Mouse (Mus musculus) small intestine, adult 2 months (tissue): ENCODE results near the gene Pou2f1. TPM values are rescaled to one million over a fixed set of nuclear protein-coding genes. Genes with fewer than 3 reads are reported as not detected.

Experiments used
- H3K27ac ChIP-seq: fragments of 200-500 bp; 2 replicates; pipeline ENCODE4 v1.5.1; 2012; ENCODE audit warnings: low read depth, low read length, control low read depth, inconsistent platforms; ENCODE audit not compliant: insufficient read depth
- H3K27me3 ChIP-seq: fragments of 200-500 bp; 2 replicates; pipeline ENCODE4 v1.6.1; 2012; ENCODE audit warnings: mild to moderate bottlenecking, moderate library complexity, low read length, inconsistent platforms; ENCODE audit not compliant: control insufficient read depth, insufficient read depth
- H3K36me3 ChIP-seq: fragments of 200-500 bp; 2 replicates; pipeline ENCODE4 v1.6.1; 2012; ENCODE audit warnings: mild to moderate bottlenecking, low read length, control low read depth, inconsistent platforms; ENCODE audit not compliant: control insufficient read depth, insufficient read depth
- H3K4me1 ChIP-seq: fragments of 200-500 bp; 2 replicates; pipeline ENCODE4 v1.6.1; 2012; ENCODE audit warnings: low read length, inconsistent platforms, mixed read lengths; ENCODE audit not compliant: control insufficient read depth, insufficient read depth, insufficient read length
- H3K4me3 ChIP-seq: fragments of 200-500 bp; 2 replicates; pipeline ENCODE4 v1.5.1; 2012; ENCODE audit warnings: low read depth, mild to moderate bottlenecking, control low read depth, inconsistent platforms, low read length, moderate library complexity
- CTCF ChIP-seq: fragments of 200-500 bp; IDR thresholded peaks from 2 replicates; pipeline ENCODE4 v1.5.1; 2012; ENCODE audit warnings: low read depth, mild to moderate bottlenecking, control low read depth, inconsistent platforms, low read length, moderate library complexity, mixed read lengths; ENCODE audit not compliant: insufficient replicate concordance, insufficient read length; ENCODE audit errors: extremely low read depth
- POLR2A ChIP-seq: fragments of 200-500 bp; IDR thresholded peaks from 2 replicates; pipeline ENCODE4 v1.6.1; 2012; ENCODE audit warnings: low read depth, mild to moderate bottlenecking, control low read depth, inconsistent platforms, low read length, moderate library complexity
- WGBS: fragments of 180-500 bp; shearing (Covaris S2); methylation state at CpG from one replicate; pipeline ENCODE4 v1.1.7; 2018; 5-methylcytosine and 5-hydroxymethylcytosine counted together
- polyA plus RNA-seq: library from polyadenylated mRNA; depleted of rRNA; stranded (reverse); fragments of >200 nt; gene quantifications from 2 replicates; pipeline ENCODE4 v1.2.3, GENCODE M21; 2012

The Pou2f1 gene
- polyA plus RNA-seq, 1 experiment, result 17.6 TPM

GRCm38 (mm10) chr1:165842170-165842569, 160.3 kb downstream of the Pou2f1 start:
- peaks cover 11% of the 10 kb centered on the region for H3K4me1 ChIP-seq
- H3K4me3 ChIP-seq, result no peak overlapping the region
- H3K36me3 ChIP-seq, result no peaks in the 10 kb centered on the region
- TF ChIP-seq CTCF, result no peak
- no peak for TF ChIP-seq POLR2A
- no peaks in the 10 kb centered on the region for H3K27me3 ChIP-seq
- 73% methylated on average over 7 of the region's 7 CpGs for whole genome bisulfite sequencing
- no peak overlapping the region for H3K27ac ChIP-seq

GRCm38 (mm10) chr1:165840548-165841230, 161.8 kb downstream of the Pou2f1 start:
- Histone ChIP-seq H3K4me1 (peaks cover 11% of the 10 kb centered on the region), H3K36me3 (no peaks in the 10 kb centered on the region), H3K27me3 (no peaks in the 10 kb centered on the region), H3K4me3 (peak overlapping the region; percentile 43), H3K27ac (no peak overlapping the region)
- TF ChIP-seq POLR2A (no peak), CTCF (no peak)
- 17% methylated on average over 31 of the region's 31 CpGs for WGBS

- H3K4me3 ChIP-seq, result no peak overlapping the region
- no peaks in the 10 kb centered on the region for H3K27me3 ChIP-seq
- WGBS, result 87% methylated on average over 4 of the region's 4 CpGs
- peaks cover 11% of the 10 kb centered on the region for H3K4me1 ChIP-seq
- TF ChIP-seq POLR2A (no peak), CTCF (no peak)
- H3K27ac ChIP-seq, result no peak overlapping the region
- H3K36me3 ChIP-seq, result no peaks in the 10 kb centered on the region
These were observed 163.3 kb downstream of the Pou2f1 start for GRCm38 (mm10) chr1:165839201-165839600.

GRCm38 (mm10) chr1:165837546-165837945, 164.9 kb downstream of the Pou2f1 start:
- Histone ChIP-seq H3K27ac (no peak overlapping the region; the same call in 1 of the 2 replicates), H3K36me3 (no peaks in the 10 kb centered on the region), H3K27me3 (no peaks in the 10 kb centered on the region), H3K4me1 (peaks cover 7% of the 10 kb centered on the region), H3K4me3 (no peak overlapping the region)
- 66% methylated on average over 8 of the region's 8 CpGs for WGBS
- no peak for TF ChIP-seq CTCF
- no peak for TF ChIP-seq POLR2A

- Histone ChIP-seq H3K27ac (no peak overlapping the region), H3K36me3 (no peaks in the 10 kb centered on the region), H3K4me1 (peaks cover 3% of the 10 kb centered on the region), H3K27me3 (no peaks in the 10 kb centered on the region), H3K4me3 (no peak overlapping the region)
- 18% methylated on average over 6 of the region's 6 CpGs for WGBS
- TF ChIP-seq CTCF (no peak), POLR2A (no peak)
These were observed 166.0 kb downstream of the Pou2f1 start for GRCm38 (mm10) chr1:165836461-165836860.

- Histone ChIP-seq H3K27ac (no peak overlapping the region), H3K4me3 (no peak overlapping the region), H3K36me3 (no peaks in the 10 kb centered on the region), H3K27me3 (no peaks in the 10 kb centered on the region), H3K4me1 (no peaks in the 10 kb centered on the region)
- TF ChIP-seq POLR2A (no peak), CTCF (no peak)
- 76% methylated on average over 12 of the region's 12 CpGs for WGBS
These were observed 167.9 kb downstream of the Pou2f1 start for GRCm38 (mm10) chr1:165834633-165834975.

- H3K27ac ChIP-seq, result no peak overlapping the region
- H3K36me3 ChIP-seq, result no peaks in the 10 kb centered on the region
- no peak for TF ChIP-seq POLR2A
- TF ChIP-seq CTCF, result no peak
- H3K4me3 ChIP-seq, result no peak overlapping the region
- no peaks in the 10 kb centered on the region for H3K4me1 ChIP-seq
- H3K27me3 ChIP-seq, result no peaks in the 10 kb centered on the region
- WGBS, result 53% methylated on average over 17 of the region's 17 CpGs
These were observed 168.4 kb downstream of the Pou2f1 start for GRCm38 (mm10) chr1:165833910-165834632.
